Mouse (Mus musculus): ENCODE measurements around the gene Odam.

- TF ChIP-seq EP300 (optimal IDR thresholded peaks at IDR 0.05) = no peak
- TF ChIP-seq CTCF (IDR thresholded peaks at IDR 0.05; ENCODE audit: low read depth) = no peak
Measured at GRCm38 (mm10) chr5:87870084-87870483, 14.7 kb upstream of the Odam start.

All from stomach, postnatal 0 days (tissue).